Mouse (Mus musculus): Measurements from ENCODE around the gene Mrpl9. TPM values are rescaled to one million over a fixed set of nuclear protein-coding genes. Genes with fewer than 3 reads are reported as not detected.
A peak's percentile ranks its signal among the peaks of the same experiment; 100 is the strongest.

Gene Mrpl9
- 70.7 and 81.1 TPM in 2 replicates for polyA plus RNA-seq (2012; rRNA removed)

DNA sequence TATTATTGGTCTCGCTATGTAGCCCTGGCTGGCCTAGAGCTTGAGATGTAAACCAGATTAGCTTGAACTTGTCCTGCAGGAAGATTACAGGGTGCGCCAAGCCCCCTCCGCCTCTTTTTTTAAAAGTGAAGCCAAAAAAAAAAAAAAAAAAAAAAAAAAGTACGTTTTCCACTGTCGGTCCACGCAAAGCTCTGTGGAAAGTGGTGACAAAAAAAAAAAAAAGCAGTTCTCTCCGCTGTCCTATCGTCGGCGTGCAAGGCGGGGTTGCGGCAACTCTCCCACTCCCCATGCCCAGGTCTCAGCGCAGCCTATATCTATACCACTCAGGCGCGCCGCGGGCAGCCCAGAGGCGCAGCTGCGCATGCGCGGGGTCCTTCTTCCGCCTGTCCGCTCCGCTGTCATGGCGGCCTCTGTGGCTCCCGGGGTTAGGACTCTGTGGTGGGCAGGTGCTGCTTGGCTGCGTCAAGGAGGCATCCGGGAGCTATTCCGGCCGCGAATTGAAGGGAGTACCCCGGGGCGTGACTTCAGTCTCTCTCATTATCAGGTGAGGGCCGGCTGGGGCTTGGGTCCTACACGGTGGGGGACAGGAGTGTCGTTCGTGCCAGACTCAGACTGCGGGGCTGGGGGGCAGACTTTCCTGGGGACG lies at the start of gene Mrpl9:
Mrpl9 (plus strand) TSS at position 368 of the 646 bp plus-strand sequence.
- DNase-seq (ENCODE audit: low spot score): peak; percentile 92

DNA sequence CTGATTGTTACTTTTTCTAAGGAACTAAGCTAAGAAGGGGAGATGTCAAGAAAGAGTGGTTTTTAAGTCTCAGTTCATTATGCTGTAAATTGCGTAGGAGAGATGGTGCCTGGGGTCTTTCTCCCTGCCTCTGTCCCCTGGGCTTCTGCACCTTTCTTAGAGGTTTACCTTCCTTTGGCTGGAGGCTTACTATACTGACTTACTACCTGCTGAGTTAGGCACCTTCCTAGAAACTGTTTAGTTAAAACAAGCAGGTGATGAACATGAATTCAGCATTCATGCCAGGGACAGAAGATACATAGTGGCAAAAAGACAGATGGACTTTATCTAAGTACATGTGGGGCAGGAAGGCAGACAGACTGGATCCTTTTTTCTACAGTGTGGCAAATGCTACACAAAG lies 46.8 kb upstream of the Mrpl9 start:
- no peak for DNase-seq (ENCODE audit: low spot score)

DNA sequence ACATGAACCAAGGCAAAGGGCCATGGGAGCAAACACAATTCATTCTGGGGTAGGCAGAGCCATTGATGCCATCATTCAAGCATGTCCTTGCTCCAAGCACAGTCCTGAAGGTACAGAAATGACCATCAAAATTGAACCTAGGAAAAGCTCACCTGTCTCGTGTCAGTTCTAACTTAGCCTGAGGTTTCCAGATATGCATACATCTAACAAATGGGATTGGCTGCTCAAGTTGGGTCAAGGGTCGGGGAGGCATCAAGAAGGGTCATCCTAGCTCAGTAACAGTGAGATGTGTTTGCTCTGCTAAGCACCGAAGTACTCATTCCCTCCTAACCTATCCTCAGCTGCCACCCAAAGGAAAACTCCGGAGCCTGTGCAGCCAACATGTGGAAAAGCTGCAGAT lies 46.3 kb upstream of the Mrpl9 start:
- no peak for DNase-seq (ENCODE audit: low spot score)

DNA sequence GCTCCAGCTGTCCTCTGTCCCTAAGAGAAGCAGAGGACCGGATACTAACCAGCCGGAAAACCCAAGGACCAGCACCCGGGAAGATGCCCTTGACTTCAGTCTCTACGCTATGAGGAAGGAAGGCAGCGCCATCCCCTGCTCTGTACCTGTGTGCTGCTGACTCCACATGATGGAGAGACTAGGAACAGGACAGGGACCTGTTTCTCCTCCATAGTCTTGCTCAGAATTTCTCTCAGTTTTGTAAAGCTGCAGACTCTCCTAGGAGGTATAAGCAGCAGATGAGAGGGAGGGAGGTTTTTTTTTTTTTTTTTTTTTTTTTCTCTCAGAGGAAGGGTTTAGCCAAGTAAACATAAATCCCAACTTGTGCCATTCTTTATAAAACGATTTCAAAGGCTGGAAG lies 44.9 kb upstream of the Mrpl9 start, which contains the start of gene Lingo4:
Lingo4 (plus strand) TSS at position 301 of the 400 bp plus-strand sequence.
- DNase-seq (ENCODE audit: low spot score): no peak

DNA sequence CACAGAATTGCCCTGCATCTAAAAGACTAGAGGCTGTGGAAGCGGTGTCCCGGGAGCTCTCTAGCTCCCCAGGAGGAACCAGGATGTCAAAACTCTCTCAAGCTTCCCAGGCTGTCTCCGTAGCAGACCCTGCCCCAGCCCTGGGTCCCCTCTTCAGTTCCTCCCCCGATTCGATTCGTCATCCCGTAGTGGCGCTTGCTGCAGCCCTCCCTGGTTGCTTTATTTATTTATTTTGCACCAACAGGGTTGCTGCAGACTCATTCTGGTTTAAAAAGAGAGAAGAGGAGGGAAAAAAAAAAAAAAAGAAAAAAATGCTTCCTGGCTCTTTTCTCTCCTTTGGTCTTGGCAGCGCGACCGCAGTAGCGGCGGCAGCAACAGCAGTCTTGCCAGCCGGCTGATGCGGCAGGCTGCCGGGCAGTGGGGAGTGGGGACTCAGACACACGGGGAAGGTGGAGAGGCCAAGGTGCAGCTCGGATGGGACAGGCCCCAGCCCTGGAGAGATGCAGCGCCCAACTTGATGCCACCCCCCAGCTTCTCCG lies 44.1 kb upstream of the Mrpl9 start:
- DNase-seq (ENCODE audit: low spot score): no peak

DNA sequence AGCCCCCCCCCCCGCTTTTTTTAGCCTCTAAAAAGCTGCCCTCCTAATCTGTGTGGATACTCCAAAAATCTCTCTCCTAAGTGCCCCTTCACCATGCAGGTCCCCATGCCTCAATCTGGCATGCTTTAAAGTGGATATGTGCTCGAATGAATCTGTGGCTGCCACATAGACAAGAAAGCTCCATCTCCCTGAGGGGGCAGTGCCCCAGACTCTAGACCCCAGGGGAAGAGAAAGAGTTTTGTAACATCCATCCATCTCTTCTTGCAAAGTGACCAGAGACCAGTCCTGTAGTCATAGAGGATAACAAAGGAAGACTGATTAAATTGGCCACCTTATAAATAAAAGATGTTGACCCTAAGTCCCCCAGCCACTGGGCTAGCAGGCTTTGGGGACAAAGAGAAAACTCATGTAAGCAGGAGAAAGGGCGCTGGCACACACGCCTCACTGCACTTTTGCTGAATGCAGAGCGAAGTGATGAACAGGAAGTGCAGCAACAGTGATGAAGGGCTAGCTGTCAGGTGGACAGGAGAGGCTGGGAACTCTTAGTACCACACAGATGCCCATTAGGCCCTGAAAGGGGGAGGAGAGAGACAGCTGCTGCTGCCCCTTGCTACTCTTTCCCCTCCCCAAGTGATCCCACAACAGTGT lies 43.3 kb upstream of the Mrpl9 start:
- no peak for DNase-seq (ENCODE audit: low spot score)

DNA sequence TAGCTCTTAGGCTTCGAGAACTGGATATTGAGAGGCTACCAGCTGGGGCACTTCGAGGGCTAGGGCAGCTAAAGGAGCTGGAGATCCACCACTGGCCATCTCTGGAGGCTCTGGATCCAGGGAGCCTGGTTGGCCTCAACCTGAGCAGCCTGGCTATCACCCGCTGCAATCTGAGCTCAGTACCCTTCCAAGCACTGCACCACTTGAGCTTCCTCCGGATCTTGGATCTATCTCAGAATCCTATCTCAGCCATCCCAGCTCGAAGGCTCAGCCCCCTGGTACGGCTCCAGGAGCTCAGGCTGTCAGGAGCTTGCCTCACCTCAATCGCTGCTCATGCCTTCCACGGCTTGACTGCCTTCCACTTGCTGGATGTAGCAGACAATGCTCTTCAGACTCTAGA lies 40.7 kb upstream of the Mrpl9 start:
- no peak for DNase-seq (ENCODE audit: low spot score)

DNA sequence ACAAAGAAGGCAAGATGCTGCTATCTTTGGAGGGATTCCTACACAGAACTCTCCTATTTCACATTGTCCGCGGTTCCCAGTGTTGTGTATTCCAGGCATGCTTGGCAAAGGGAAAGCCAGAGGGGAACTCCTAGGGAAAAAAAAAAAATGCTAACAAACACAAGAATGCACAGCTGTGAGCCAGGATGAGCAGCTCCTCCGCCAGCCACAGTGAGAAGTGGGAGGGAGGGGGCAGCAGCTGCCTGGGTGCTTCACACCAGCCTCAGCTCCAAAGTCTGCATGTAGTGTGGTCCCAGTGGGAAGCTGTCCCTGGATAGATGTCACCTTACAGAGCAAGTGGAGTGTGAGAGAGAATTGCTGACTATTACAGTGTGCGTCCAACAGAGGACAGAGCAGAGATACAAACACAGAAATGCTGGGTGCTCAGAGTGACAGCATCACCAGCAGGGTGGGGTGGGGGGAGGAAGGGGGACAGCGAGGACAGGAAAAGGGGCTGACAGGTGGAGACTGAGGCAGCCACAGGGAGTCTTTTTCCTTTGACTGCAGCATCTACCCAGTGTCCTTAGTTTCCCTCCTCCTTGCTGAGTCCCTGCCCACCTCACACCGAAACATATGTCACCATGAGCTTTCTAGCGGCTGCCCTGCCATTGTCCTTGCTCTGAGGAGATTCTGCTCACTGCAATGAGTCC lies 38.6 kb upstream of the Mrpl9 start:
- DNase-seq (ENCODE audit: low spot score): no peak

DNA sequence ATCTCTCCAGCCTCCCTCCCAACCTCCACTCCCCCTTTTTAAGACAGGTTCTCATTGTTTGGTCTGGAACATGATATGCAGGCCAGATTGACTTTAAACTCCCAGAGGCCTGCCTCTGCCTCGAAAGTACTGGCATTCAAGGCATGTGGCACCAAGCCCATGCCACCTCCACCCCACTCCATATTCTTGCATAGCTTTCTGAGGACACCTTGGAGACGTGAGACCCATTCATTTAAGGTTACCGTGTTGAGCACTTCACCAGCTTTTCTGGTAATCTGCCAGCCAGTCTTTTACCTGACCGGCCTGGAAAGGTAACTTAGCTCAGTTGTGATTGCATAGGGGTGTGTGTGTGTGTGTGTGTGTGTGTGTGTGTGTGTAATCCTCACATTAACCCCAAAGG lies 37.6 kb upstream of the Mrpl9 start:
- DNase-seq (ENCODE audit: low spot score): no peak

DNA sequence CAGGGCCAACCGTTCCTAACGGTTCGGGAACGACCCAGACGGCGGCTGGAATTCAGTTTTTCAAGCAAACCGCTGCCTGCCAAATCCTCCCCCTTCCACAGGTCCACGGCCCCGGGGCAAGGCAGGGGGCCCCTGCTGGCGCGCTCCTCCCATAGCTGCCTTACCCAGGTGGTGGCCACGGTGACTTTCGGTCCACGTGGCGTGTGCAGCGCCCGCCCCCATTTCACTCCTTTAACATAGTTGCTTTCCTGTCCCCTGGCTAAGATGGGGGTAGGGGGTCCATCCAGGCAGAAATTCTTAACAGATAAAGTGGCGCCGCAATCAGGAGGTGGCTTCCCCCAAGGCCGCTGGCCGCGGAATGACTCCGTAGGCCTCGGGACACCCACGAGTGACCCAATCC lies 30.6 kb upstream of the Mrpl9 start:
- DNase-seq (ENCODE audit: low spot score): no peak

DNA sequence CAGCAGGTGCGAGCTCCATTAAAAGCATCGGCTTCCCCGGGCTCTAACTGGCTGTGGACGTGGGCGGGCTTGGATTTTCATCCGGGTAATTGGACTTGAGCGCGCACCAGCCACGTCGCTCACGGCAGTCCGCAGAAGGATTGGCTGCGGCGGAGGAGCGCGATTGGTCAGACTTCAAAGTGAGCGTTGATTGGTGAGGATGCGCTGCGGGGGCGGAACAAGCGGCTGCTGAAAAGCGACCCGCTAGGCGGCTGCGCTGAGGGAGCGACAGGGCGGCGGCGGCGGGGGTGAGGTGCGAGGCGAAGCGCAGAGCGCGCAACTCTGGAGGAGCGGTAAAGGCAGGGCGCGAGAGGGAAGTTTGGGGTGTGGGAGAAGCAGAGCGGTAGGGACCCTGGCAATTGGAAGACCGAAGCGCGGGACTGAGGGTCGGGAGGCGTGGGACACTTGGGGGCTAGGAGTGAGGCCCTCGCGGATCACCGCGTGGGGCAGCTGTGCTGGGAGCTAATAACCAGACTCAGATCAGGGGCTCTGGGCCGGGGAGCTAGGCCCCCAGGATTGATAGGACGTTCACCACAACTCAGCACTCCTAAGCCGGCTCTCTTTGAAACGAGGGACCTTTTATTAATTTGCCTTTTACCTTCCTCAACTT lies 30.0 kb upstream of the Mrpl9 start, which contains the start of gene Tdrkh:
Tdrkh (plus strand) TSS at position 243 of the 649 bp plus-strand sequence.
- DNase-seq (ENCODE audit: low spot score): peak; percentile 84

DNA sequence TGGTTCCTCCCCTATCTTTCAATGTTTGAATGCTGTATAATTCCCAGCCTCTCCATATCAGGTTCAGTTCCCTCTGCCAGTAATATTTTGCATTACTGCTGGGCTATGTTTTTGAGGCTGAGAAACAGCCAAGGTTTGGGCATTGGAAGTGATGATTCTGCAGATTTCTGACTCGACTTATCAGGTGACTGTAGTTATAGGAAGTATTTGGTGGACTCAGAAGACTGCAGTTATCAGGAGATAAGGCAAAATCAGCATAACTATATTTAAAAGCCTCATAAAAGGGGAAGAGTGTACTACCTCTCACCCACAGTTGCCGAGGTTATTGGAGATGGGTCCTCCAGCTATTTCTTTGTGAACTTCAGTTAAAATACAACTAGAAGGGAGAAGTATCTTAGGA lies 12.1 kb upstream of the Mrpl9 start:
- no peak for DNase-seq (ENCODE audit: low spot score)

DNA sequence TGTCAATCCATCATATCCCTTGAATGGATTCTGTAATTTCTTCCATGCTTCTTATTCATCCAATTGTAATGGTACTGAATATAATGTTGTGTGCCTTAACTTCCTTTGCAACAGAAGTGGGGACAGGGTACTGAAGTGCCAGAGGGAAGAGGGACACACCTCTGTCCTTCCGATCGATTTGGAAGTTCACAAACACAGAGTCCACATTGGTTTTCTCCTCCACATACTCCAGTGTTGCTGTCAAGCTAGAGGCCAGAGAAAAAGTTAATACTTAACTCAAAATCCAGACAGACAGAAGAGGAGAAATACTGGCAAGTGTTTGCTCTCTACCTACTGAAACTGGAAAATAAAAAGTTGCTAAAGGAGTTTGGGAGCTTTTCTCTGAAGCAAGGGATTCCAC lies 8.8 kb upstream of the Mrpl9 start:
- no peak for DNase-seq (ENCODE audit: low spot score)

DNA sequence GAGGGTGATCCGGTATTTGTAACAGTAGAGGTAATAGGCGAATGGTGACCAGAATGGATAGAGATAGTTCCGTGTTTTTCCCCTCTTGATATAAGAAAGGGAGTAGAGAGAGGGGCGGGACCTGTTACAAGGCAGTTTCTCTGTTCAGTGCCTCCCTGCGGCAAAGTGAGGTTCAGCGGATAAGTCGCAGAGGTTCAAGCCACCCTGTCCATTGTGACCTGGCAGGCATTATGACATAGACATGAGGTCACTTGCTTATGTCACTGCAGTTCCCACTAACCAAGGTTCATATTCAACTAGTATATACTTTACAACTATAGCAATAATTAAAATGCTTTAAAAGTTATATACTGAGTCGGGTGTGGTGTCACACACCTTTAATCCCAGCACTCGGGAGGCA lies 6.7 kb upstream of the Mrpl9 start:
- DNase-seq (ENCODE audit: low spot score): no peak

DNA sequence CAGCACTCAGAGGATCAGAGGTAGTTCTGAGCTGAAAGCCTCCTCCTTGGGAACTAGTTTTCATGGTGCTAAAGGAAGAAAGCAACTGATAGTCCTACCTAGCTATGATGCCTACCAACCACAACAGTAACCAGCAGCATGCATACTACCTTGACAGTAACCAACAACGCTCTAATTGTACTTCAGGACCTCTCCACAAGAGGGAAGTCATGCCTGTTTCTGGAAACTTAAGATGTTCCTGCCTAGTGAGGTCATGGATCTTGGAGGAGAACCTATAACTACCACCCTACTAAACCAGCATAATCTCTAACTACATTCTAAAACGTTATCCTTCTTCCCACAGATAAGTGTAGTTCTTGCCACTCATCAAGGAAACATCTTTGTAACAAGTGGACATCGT lies 1.9 kb upstream of the Mrpl9 start:
- no peak for DNase-seq (ENCODE audit: low spot score)

DNA sequence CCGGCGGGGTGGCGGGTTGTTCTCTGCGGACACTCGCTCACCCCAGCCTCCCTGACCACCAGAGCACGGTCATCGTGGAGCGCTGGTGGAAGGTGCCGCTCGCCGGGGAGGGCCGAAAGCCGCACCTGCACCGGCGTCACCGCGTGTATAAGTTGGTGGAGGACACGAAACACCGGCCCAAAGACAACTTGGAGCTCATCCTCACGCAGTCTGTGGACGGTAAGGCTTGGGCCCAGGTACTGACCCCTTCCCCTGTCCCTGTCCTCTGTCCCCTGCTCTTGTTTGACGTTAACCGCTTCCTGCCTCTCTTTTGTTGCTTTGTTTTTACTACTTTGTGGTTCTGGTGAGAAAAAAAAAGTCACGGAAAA lies 463 bp downstream of the Mrpl9 start, which contains the start of gene Oaz3:
Oaz3 (minus strand) TSS at position 319 of the 368 bp plus-strand sequence.
- no peak for DNase-seq (ENCODE audit: low spot score)

DNA sequence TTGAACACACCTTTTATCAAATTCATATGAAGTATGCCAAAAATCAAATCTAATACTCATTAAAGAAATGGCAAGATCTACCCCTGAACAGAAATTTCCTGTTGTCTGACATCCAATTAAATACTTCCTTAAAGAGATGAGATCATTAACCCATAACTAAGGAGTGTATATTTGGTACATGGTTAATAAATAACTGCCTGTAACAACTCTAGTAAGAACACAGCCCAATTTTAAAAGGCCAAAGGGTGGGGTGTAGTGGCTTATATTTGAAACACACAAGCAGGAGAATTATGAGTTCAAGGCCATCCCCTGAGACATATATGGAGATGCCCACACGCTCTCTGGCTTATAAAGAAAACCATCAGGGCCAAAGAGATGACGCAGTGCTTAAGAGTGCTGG lies 6.3 kb downstream of the Mrpl9 start:
- no peak for DNase-seq (ENCODE audit: low spot score)

DNA sequence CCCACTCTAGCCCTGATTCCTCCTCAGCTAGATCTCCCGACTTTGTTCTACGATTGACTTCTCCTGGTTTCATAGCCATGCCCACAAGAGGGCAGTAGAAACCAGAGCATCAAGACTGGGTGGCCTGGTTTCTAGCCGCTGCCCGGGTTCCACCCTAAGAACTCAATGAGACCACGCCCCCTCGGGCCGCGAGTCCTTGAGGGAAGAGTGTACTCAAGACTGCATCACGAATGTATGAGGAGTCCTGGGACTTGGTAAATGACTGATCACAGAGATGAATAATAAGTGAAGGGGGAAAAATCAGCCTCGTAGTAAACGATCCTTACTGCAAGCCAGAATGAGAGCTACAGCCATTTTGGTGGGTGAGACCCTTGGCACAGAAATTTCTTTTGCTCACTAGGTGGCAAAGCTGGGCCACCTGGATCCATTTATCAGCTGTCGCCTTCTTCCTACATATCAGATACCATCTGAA lies 13.4 kb downstream of the Mrpl9 start:
- no peak for DNase-seq (ENCODE audit: low spot score)

DNA sequence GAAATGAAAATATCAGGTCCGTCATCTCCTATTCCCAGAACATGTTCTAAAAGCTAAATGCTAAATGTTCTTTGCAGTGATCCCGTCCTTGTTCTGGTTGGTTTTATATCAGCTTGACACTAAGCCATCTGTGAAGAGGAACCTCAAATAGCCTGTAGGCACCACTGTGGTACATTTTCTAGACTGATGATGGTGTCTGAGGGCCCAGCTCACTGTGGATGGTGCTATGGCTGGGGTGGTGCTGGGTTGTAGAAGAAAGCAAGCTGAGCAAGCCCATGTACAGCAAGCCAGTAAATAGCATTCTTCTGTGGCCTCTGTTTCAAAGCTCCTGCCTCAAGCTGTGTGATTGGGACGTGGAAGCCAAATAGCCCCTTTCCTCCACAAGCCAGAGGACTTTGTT lies 13.9 kb downstream of the Mrpl9 start:
- DNase-seq (ENCODE audit: low spot score): no peak

DNA sequence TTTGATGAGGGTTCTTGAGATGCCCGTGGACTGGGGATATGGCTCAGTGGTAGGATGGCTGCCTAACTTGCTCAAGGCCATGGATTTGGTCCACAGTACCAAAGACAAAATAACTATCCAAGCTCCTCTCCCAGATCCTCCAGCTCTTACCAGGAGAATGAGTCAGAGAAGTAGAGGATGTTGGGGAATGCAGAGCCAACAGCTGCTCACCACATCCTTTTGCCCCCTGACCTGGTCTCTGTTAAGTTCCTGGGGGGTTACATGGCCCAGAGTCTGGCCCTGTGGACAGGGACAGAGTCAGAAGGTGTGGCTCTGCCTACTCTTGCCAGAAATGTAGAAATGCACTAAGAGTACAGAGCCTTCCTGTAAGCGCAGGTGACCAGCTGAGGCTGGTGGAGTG lies 16.7 kb downstream of the Mrpl9 start:
- no peak for DNase-seq (ENCODE audit: low spot score)

DNA sequence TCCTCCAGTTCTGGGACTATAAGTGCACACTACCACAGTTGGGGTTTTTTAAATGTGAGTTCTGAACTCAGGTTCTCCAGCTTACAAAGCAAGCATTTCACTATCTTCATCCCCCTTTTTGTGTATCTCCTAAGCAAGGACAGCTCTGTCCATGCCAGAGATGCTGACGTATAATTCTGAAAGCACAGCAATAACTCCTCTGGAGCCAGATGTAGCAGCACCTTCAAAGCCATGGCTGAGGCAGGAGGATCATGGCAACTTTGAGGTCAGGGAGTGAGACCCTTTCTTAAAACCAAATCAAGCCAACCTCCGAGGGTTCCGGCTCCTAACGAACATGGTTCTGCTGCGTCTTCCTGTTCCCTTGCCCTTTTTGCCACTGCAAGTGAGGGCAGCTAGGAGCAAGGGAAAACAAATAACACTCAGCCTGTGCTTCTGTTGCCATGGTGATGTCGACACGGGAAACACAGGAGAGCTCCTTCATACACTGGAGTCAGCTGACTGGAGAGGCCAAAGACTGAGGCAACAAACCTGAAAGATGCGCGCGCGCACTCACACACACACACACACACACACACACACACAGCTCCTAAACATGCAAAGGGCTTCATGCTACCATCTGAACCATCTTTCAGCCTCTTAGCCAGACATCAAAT lies 20.9 kb downstream of the Mrpl9 start:
- DNase-seq (ENCODE audit: low spot score): no peak
